Mouse (Mus musculus) neural tube, embryonic 11.5 days (tissue): ENCODE measurements around the gene Plekhm3. TPM values are rescaled to one million over a fixed set of nuclear protein-coding genes. Genes with fewer than 3 reads are reported as not detected.

ENCODE experiments used
- ATAC-seq: fragments of 200-750 bp; cut with Nextera tagmentation; 2 replicates; pipeline ENCODE4 v1.8.0; 2017; ENCODE audit warnings: moderate number of reproducible peaks, mild to moderate bottlenecking, moderate TSS enrichment, moderate library complexity; ENCODE audit not compliant: insufficient read depth, low FRiP score, low TSS enrichment
- DNase-seq: peaks from one replicate; pipeline ENCODE4 v3.0.0-alpha.2; 2015; ENCODE audit warnings: low spot score
- H3K27ac ChIP-seq: fragments of 300-500 bp; sonication (generic); 2 replicates; pipeline ENCODE4 v1.5.1; 2014; ENCODE audit warnings: low read depth, mild to moderate bottlenecking, low read length
- H3K27me3 ChIP-seq: fragments of 300-500 bp; sonication (generic); 2 replicates; pipeline ENCODE4 v1.6.1; 2014; ENCODE audit warnings: mild to moderate bottlenecking, low read length, mixed read lengths; ENCODE audit not compliant: control insufficient read depth, insufficient read depth
- H3K36me3 ChIP-seq: fragments of 300-500 bp; sonication (generic); 2 replicates; pipeline ENCODE4 v1.6.1; 2014; ENCODE audit warnings: mild to moderate bottlenecking, low read length, moderate library complexity, mixed read lengths; ENCODE audit not compliant: control insufficient read depth, insufficient read depth
- H3K4me1 ChIP-seq: fragments of 300-500 bp; sonication (generic); 2 replicates; pipeline ENCODE4 v1.6.1; 2014; ENCODE audit warnings: low read length, mixed read lengths; ENCODE audit not compliant: control insufficient read depth, insufficient read depth
- H3K4me2 ChIP-seq: fragments of 300-500 bp; sonication (generic); 2 replicates; pipeline ENCODE4 v1.6.1; 2014; ENCODE audit warnings: low read depth, mild to moderate bottlenecking, moderate library complexity
- H3K4me3 ChIP-seq: fragments of 300-500 bp; sonication (generic); 2 replicates; pipeline ENCODE4 v1.5.1; 2014; ENCODE audit warnings: low read depth, low read length
- H3K9ac ChIP-seq: fragments of 300-500 bp; sonication (generic); 2 replicates; pipeline ENCODE4 v1.6.1; 2014; ENCODE audit warnings: mild to moderate bottlenecking, low read length
- H3K9me3 ChIP-seq: fragments of 300-500 bp; sonication (generic); 2 replicates; pipeline ENCODE4 v1.6.1; 2016; ENCODE audit warnings: low read length; ENCODE audit not compliant: control insufficient read depth
- WGBS: fragments of 180-500 bp; shearing (Covaris S2); extraction: QIAGEN DNeasy Blood & Tissue Kit; methylation state at CpG from one replicate; pipeline ENCODE4 v1.1.7; 2014; 5-methylcytosine and 5-hydroxymethylcytosine counted together
- polyA plus RNA-seq: library from polyadenylated mRNA; unstranded; fragments of >200 nt; fragmentation: Nextera tagmentation; extraction: Ambion mirVana; gene quantifications from 2 replicates; pipeline ENCODE4 v1.2.1, GENCODE M21; 2014

Gene Plekhm3
- polyA plus RNA-seq, 1 experiment from 2014 or later = 8.4 TPM

- WGBS = 79% methylated on average over 4 of the region's 4 CpGs
- ATAC-seq = no peak
Observed at GRCm38 (mm10) chr1:64773305-64773704, 183.3 kb downstream of the Plekhm3 start.

GRCm38 (mm10) chr1:64770169-64770568 is 186.5 kb downstream of the Plekhm3 start:
- WGBS = 25% methylated on average over 6 of the region's 6 CpGs
- DNase-seq = no peak
- Histone ChIP-seq H3K27ac (no peak overlapping the region), H3K27me3 (no peaks in the 10 kb centered on the region), H3K9ac (no peak overlapping the region), H3K4me2 (no peak overlapping the region), H3K9me3 (no peaks in the 10 kb centered on the region), H3K4me1 (no peaks in the 10 kb centered on the region), H3K4me3 (no peak overlapping the region), H3K36me3 (no peaks in the 10 kb centered on the region)
- no peak for ATAC-seq

More at GRCm38 (mm10) chr1:64773305-64773704, 183.3 kb downstream of the Plekhm3 start:
- Histone ChIP-seq H3K27ac (no peak overlapping the region), H3K9me3 (no peaks in the 10 kb centered on the region), H3K9ac (no peak overlapping the region), H3K27me3 (no peaks in the 10 kb centered on the region), H3K4me2 (no peak overlapping the region), H3K4me3 (no peak overlapping the region), H3K36me3 (no peaks in the 10 kb centered on the region), H3K4me1 (no peaks in the 10 kb centered on the region)
- no peak for DNase-seq

GRCm38 (mm10) chr1:64761646-64762045 is 195.0 kb downstream of the Plekhm3 start:
- 83% methylated on average over 4 of the region's 4 CpGs for WGBS
- H3K27me3 ChIP-seq = no peaks in the 10 kb centered on the region
- no peak overlapping the region for H3K4me2 ChIP-seq
- no peaks in the 10 kb centered on the region for H3K4me1 ChIP-seq
- DNase-seq = no peak
- no peaks in the 10 kb centered on the region for H3K36me3 ChIP-seq
- no peak overlapping the region for H3K9ac ChIP-seq
- no peak overlapping the region for H3K27ac ChIP-seq
- H3K4me3 ChIP-seq = no peak overlapping the region
- ATAC-seq = no peak
- H3K9me3 ChIP-seq = no peaks in the 10 kb centered on the region

- no peak for DNase-seq
- H3K27me3 ChIP-seq = no peaks in the 10 kb centered on the region
- no peak overlapping the region for H3K9ac ChIP-seq
- H3K4me2 ChIP-seq = no peak overlapping the region
- no peak overlapping the region for H3K27ac ChIP-seq
- H3K9me3 ChIP-seq = no peaks in the 10 kb centered on the region
- 89% methylated on average over 5 of the region's 5 CpGs for WGBS
- no peak overlapping the region for H3K4me3 ChIP-seq
- no peak for ATAC-seq
- H3K4me1 ChIP-seq = no peaks in the 10 kb centered on the region
- no peaks in the 10 kb centered on the region for H3K36me3 ChIP-seq
Observed at GRCm38 (mm10) chr1:64757766-64758165, 198.9 kb downstream of the Plekhm3 start.

- H3K27ac ChIP-seq = no peak overlapping the region
- no peak overlapping the region for H3K4me2 ChIP-seq
- no peaks in the 10 kb centered on the region for H3K4me1 ChIP-seq
- ATAC-seq (no peak), DNase-seq (no peak)
- no peaks in the 10 kb centered on the region for H3K27me3 ChIP-seq
- H3K4me3 ChIP-seq = no peak overlapping the region
- WGBS = 38% methylated on average over 2 of the region's 2 CpGs
- no peaks in the 10 kb centered on the region for H3K36me3 ChIP-seq
- H3K9ac ChIP-seq = no peak overlapping the region
- H3K9me3 ChIP-seq = no peaks in the 10 kb centered on the region
Observed at GRCm38 (mm10) chr1:64757254-64757653, 199.4 kb downstream of the Plekhm3 start.

GRCm38 (mm10) chr1:64756640-64757030 is 200.0 kb downstream of the Plekhm3 start:
- Histone ChIP-seq H3K9ac (no peak overlapping the region), H3K36me3 (no peaks in the 10 kb centered on the region), H3K27ac (no peak overlapping the region), H3K4me1 (no peaks in the 10 kb centered on the region), H3K4me2 (no peak overlapping the region), H3K4me3 (no peak overlapping the region), H3K9me3 (no peaks in the 10 kb centered on the region), H3K27me3 (no peaks in the 10 kb centered on the region)
- 77% methylated on average over 10 of the region's 10 CpGs for WGBS
- DNase-seq (no peak), ATAC-seq (no peak)

GRCm38 (mm10) chr1:64755971-64756639 is 200.5 kb downstream of the Plekhm3 start:
- no peak overlapping the region for H3K27ac ChIP-seq
- DNase-seq (no peak), ATAC-seq (no peak)
- H3K27me3 ChIP-seq = no peaks in the 10 kb centered on the region
- no peak overlapping the region for H3K4me2 ChIP-seq
- no peaks in the 10 kb centered on the region for H3K36me3 ChIP-seq
- 80% methylated on average over 7 of the region's 7 CpGs for WGBS
- H3K9me3 ChIP-seq = no peaks in the 10 kb centered on the region
- no peak overlapping the region for H3K4me3 ChIP-seq
- no peak overlapping the region for H3K9ac ChIP-seq
- no peaks in the 10 kb centered on the region for H3K4me1 ChIP-seq

GRCm38 (mm10) chr1:64754658-64755057 is 202.0 kb downstream of the Plekhm3 start:
- Histone ChIP-seq H3K9me3 (no peaks in the 10 kb centered on the region), H3K9ac (no peak overlapping the region), H3K4me1 (no peaks in the 10 kb centered on the region), H3K27ac (no peak overlapping the region), H3K4me3 (no peak overlapping the region), H3K27me3 (no peaks in the 10 kb centered on the region), H3K36me3 (no peaks in the 10 kb centered on the region), H3K4me2 (no peak overlapping the region)
- 91% methylated on average over 5 of the region's 5 CpGs for WGBS
- DNase-seq (no peak), ATAC-seq (no peak)

- DNase-seq (no peak), ATAC-seq (no peak)
- Histone ChIP-seq H3K4me1 (no peaks in the 10 kb centered on the region), H3K4me2 (no peak overlapping the region), H3K27me3 (no peaks in the 10 kb centered on the region), H3K9me3 (no peaks in the 10 kb centered on the region), H3K36me3 (no peaks in the 10 kb centered on the region), H3K27ac (no peak overlapping the region), H3K9ac (no peak overlapping the region), H3K4me3 (no peak overlapping the region)
- WGBS = 85% methylated on average over 7 of the region's 7 CpGs
Observed at GRCm38 (mm10) chr1:64753668-64754067, 203.0 kb downstream of the Plekhm3 start.
